8 mouse cellular contexts compared by ENCODE assay signal in the genomic region with DNA sequence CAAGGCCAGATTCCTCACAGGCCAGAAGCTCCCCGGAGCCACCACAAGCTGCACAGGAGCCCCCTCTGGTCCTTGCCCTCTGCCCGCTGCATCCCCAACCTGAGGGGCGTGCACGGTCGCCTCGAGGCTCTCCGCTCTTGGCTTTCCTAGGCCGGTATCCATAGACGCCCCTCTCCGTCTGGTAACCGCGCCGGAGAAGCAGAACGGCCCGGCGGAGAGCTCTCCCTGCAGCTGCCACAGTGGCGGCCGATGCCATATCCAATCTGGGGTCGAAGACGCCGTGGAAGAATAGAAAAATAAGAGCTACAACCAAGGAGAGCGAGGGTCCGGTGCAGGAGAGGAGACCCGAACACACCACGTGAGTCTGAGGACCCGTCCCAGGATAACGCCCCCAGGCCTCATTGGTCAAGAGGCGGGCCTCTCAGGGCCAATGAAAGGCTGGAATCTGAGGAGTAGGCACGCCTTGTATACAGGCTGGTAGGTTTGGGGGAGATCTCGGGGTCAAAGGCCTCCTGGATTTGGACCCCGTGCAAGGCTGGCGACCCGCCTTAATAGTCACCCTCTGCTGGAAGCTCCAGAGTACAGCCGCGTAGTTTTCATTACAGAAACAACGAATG. TPM values are rescaled to one million over a fixed set of nuclear protein-coding genes. Genes with fewer than 3 reads are reported as not detected.
DNase-seq lines count a peak whose midpoint lies in the region; ATAC-seq lines count a peak whose summit lies in the region.

Gene Dhtkd1 (minus strand): TSS at position 377 of the 617 bp plus-strand sequence.

- peak within 1 kb of the TSS; percentile 96 for H3K4me2 ChIP-seq in heart, embryonic 11.5 days
- peak within 1 kb of the TSS; percentile 78 for H3K4me2 ChIP-seq in limb, embryonic 13.5 days (replicated peaks)
- peak within 1 kb of the TSS; percentile 65 for H3K4me2 ChIP-seq in midbrain, embryonic 13.5 days (replicated peaks)

- no peaks in the 10 kb centered on the region for H3K27me3 ChIP-seq in heart, embryonic 11.5 days (ENCODE audit: control insufficient read depth, insufficient read depth, low read length)
- no peaks in the 10 kb centered on the region for H3K27me3 ChIP-seq in limb, embryonic 13.5 days
- no peaks in the 10 kb centered on the region for H3K27me3 ChIP-seq in midbrain, embryonic 13.5 days

- H3K4me1 ChIP-seq in brown adipose tissue, adult 24 weeks (ENCODE audit: control insufficient read depth, insufficient read depth, insufficient read length, low read length): no peaks in the 10 kb centered on the region
- no peaks in the 10 kb centered on the region; the same call in 1 of the 2 replicates for H3K4me1 ChIP-seq in heart, embryonic 11.5 days (ENCODE audit: control insufficient read depth, insufficient read depth, low read length)
- peaks cover 5% of the 10 kb centered on the region; the same call in 1 of the 2 replicates for H3K4me1 ChIP-seq in limb, embryonic 13.5 days
- H3K4me1 ChIP-seq in midbrain, embryonic 13.5 days (replicated peaks): 0 out of 2 replicates have a peak, but pooled peaks cover 7% of the 10 kb centered on the region

- peak within 1 kb of the TSS; percentile 81 for H3K4me3 ChIP-seq in brown adipose tissue, adult 24 weeks (ENCODE audit: insufficient read depth, low read depth, low read length)
- peak within 1 kb of the TSS; percentile 63 for H3K4me3 ChIP-seq in heart, embryonic 11.5 days (ENCODE audit: low read depth, low read length)
- peak within 1 kb of the TSS; percentile 55 for H3K4me3 ChIP-seq in limb, embryonic 13.5 days
- H3K4me3 ChIP-seq in midbrain, embryonic 13.5 days (replicated peaks): peak within 1 kb of the TSS; percentile 53

- WGBS in heart, embryonic 11.5 days (ENCODE audit: insufficient replicate concordance): under 1% methylated on average over 36 of the region's 36 CpGs
- 1% methylated on average over 36 of the region's 36 CpGs for WGBS in limb, embryonic 13.5 days
- 1% methylated on average over 36 of the region's 36 CpGs for WGBS in midbrain, embryonic 13.5 days

- H3K9me3 ChIP-seq in heart, embryonic 11.5 days (replicated peaks; ENCODE audit: control insufficient read depth, low read length): no peaks in the 10 kb centered on the region
- no peaks in the 10 kb centered on the region for H3K9me3 ChIP-seq in limb, embryonic 13.5 days
- no peaks in the 10 kb centered on the region for H3K9me3 ChIP-seq in midbrain, embryonic 13.5 days

- no peak within 1 kb of the TSS for H3K27ac ChIP-seq in brown adipose tissue, adult 24 weeks (replicated peaks; ENCODE audit: low read depth, low read length)
- no peak within 1 kb of the TSS for H3K27ac ChIP-seq in heart, embryonic 11.5 days (ENCODE audit: low read depth, low read length)
- no peak within 1 kb of the TSS for H3K27ac ChIP-seq in limb, embryonic 13.5 days
- 0 out of 2 replicates have a peak within 1 kb of the TSS, but pooled peaks have one; percentile 15 for H3K27ac ChIP-seq in midbrain, embryonic 13.5 days

- H3K36me3 ChIP-seq in heart, embryonic 11.5 days (ENCODE audit: control insufficient read depth, insufficient read depth, low read length): no peaks in the 10 kb centered on the region
- no peaks in the 10 kb centered on the region for H3K36me3 ChIP-seq in limb, embryonic 13.5 days
- H3K36me3 ChIP-seq in midbrain, embryonic 13.5 days: no peaks in the 10 kb centered on the region

- peak; percentile 10 for DNase-seq in CD4-positive helper T cell, adult 2 months (ENCODE audit: low read depth, low spot score)
- peak; percentile 94 for DNase-seq in kidney, adult 9 months
- DNase-seq in spleen, adult 12 weeks (ENCODE audit: low spot score): peak; percentile 13

- peak; percentile 73 for ATAC-seq in erythroid progenitor cell, adult 5-6 weeks (replicated peaks; ENCODE audit: low FRiP score, poor library complexity, severe bottlenecking)
- ATAC-seq in heart, embryonic 11.5 days (replicated peaks; ENCODE audit: insufficient number of reproducible peaks, low FRiP score, low TSS enrichment): peak; percentile 92
- peak; percentile 95 for ATAC-seq in limb, embryonic 13.5 days (ENCODE audit: low FRiP score, low read depth)
- ATAC-seq in midbrain, embryonic 13.5 days: peak; percentile 96

- H3K9ac ChIP-seq in heart, embryonic 11.5 days (ENCODE audit: low read depth, low read length): peak within 1 kb of the TSS; percentile 79
- peak within 1 kb of the TSS; percentile 70 for H3K9ac ChIP-seq in limb, embryonic 13.5 days
- H3K9ac ChIP-seq in midbrain, embryonic 13.5 days (replicated peaks): peak within 1 kb of the TSS; percentile 77

RNA-seq across cellular contexts. Expression of gene Dhtkd1, which starts in this region (rescaled TPM):
- 1.8 and 2.1 TPM in 2 replicates for polyA plus RNA-seq in brown adipose tissue, adult 24 weeks (2012; ENCODE audit: insufficient read depth, insufficient read length, missing spikeins)
- 0.84 TPM in 1 of 2 replicates, not detected in the other for total RNA-seq in erythroid progenitor cell, adult 5-6 weeks (2015; ENCODE audit: low replicate concordance)
- total RNA-seq in erythroid progenitor cell, adult 5-6 weeks (2017; ENCODE audit: low replicate concordance): 0.26 TPM in 1 of 2 replicates, not detected in the other
- polyA plus RNA-seq in heart, embryonic 11.5 days (2014; fragmentation: Nextera tagmentation; extraction: Ambion mirVana): 1.6 and 1.9 TPM in 2 replicates
- 4.0 and 5.6 TPM in 2 replicates for polyA plus RNA-seq in limb, embryonic 13.5 days (2015; fragmentation: Nextera tagmentation; extraction: Ambion mirVana)
- polyA plus RNA-seq in midbrain, embryonic 13.5 days (2015; fragmentation: Nextera tagmentation; extraction: Ambion mirVana): 6.0 and 6.8 TPM in 2 replicates

Comparison
In these comparisons a context has a peak if more than half of its experiments do, and no peak if none do; other contexts are left out.
1. Peak in ATAC-seq in erythroid progenitor cell, adult 5-6 weeks; RNA of the gene not detected or under 1 TPM.
2. DNase-seq: peak in every context shown above with its lines; median percentile 94 in kidney, adult 9 months; 13 in spleen, adult 12 weeks; 10 in CD4-positive helper T cell, adult 2 months.